Mouse (Mus musculus): ENCODE measurements around the gene Bves. TPM values are rescaled to one million over a fixed set of nuclear protein-coding genes. Genes with fewer than 3 reads are reported as not detected.

Bves gene
- polyA plus RNA-seq, 1 experiment from 2014 or later: 5.1 TPM

- ATAC-seq (ENCODE audit: low read depth): no peak
- H3K4me2 ChIP-seq: no peak overlapping the region
- no peaks in the 10 kb centered on the region for H3K27me3 ChIP-seq
- no peaks in the 10 kb centered on the region for H3K36me3 ChIP-seq
- H3K4me1 ChIP-seq (replicated peaks): peaks cover 8% of the 10 kb centered on the region; the same call in 1 of the 2 replicates
- no peak overlapping the region for H3K4me3 ChIP-seq
- H3K27ac ChIP-seq (replicated peaks): 0 out of 2 replicates have a peak overlapping the region, but pooled peaks have one; percentile 28
- H3K9me3 ChIP-seq: no peaks in the 10 kb centered on the region
- 61% methylated on average over 5 of the region's 5 CpGs for WGBS
- H3K9ac ChIP-seq: no peak overlapping the region
Measured at GRCm38 (mm10) chr10:45363396-45363795, 27.8 kb downstream of the Bves start.

GRCm38 (mm10) chr10:45366987-45367705, 31.6 kb downstream of the Bves start:
- Histone ChIP-seq H3K4me2 (no peak overlapping the region), H3K4me1 (replicated peaks) (peaks cover 8% of the 10 kb centered on the region; the same call in 1 of the 2 replicates), H3K36me3 (no peaks in the 10 kb centered on the region), H3K4me3 (no peak overlapping the region), H3K27me3 (no peaks in the 10 kb centered on the region), H3K9me3 (no peaks in the 10 kb centered on the region), H3K9ac (no peak overlapping the region), H3K27ac (replicated peaks) (peak overlapping the region; percentile 68)
- ATAC-seq (ENCODE audit: low read depth): 0 out of 2 replicates have a peak, but pooled peaks have one; percentile 36
- WGBS: 80% methylated on average over 17 of the region's 17 CpGs

GRCm38 (mm10) chr10:45369639-45370038, 34.1 kb downstream of the Bves start:
- Histone ChIP-seq H3K4me2 (no peak overlapping the region), H3K9me3 (no peaks in the 10 kb centered on the region), H3K9ac (no peak overlapping the region), H3K36me3 (no peaks in the 10 kb centered on the region), H3K4me1 (replicated peaks) (no peaks in the 10 kb centered on the region), H3K27ac (replicated peaks) (no peak overlapping the region), H3K4me3 (no peak overlapping the region), H3K27me3 (no peaks in the 10 kb centered on the region)
- 83% methylated on average over 3 of the region's 3 CpGs for WGBS
- no peak for ATAC-seq (ENCODE audit: low read depth)

GRCm38 (mm10) chr10:45370545-45370944, 35.0 kb downstream of the Bves start:
- no peak overlapping the region for H3K4me2 ChIP-seq
- no peak for ATAC-seq (ENCODE audit: low read depth)
- H3K4me1 ChIP-seq (replicated peaks): no peaks in the 10 kb centered on the region
- no peaks in the 10 kb centered on the region for H3K36me3 ChIP-seq
- no peak overlapping the region for H3K4me3 ChIP-seq
- H3K27me3 ChIP-seq: no peaks in the 10 kb centered on the region
- no peak overlapping the region for H3K9ac ChIP-seq
- 80% methylated on average over 2 of the region's 2 CpGs for WGBS
- no peaks in the 10 kb centered on the region for H3K9me3 ChIP-seq
- no peak overlapping the region for H3K27ac ChIP-seq (replicated peaks)

GRCm38 (mm10) chr10:45372994-45373692, 37.6 kb downstream of the Bves start:
- H3K36me3 ChIP-seq: no peaks in the 10 kb centered on the region
- no peak overlapping the region for H3K9ac ChIP-seq
- no peaks in the 10 kb centered on the region for H3K27me3 ChIP-seq
- WGBS: 51% methylated on average over 4 of the region's 4 CpGs
- H3K4me1 ChIP-seq (replicated peaks): no peaks in the 10 kb centered on the region
- H3K4me3 ChIP-seq: no peak overlapping the region
- H3K9me3 ChIP-seq: no peaks in the 10 kb centered on the region
- no peak overlapping the region for H3K4me2 ChIP-seq
- H3K27ac ChIP-seq (replicated peaks): no peak overlapping the region
- ATAC-seq (ENCODE audit: low read depth): peak; percentile 75

- Histone ChIP-seq H3K9me3 (no peaks in the 10 kb centered on the region), H3K4me1 (replicated peaks) (no peaks in the 10 kb centered on the region), H3K9ac (no peak overlapping the region), H3K36me3 (0 out of 2 replicates have a peak, but pooled peaks cover 3% of the 10 kb centered on the region), H3K27me3 (no peaks in the 10 kb centered on the region), H3K4me3 (no peak overlapping the region), H3K4me2 (no peak overlapping the region), H3K27ac (replicated peaks) (no peak overlapping the region)
- 95% methylated on average over 3 of the region's 3 CpGs for WGBS
- ATAC-seq (ENCODE audit: low read depth): no peak
Measured at GRCm38 (mm10) chr10:45378269-45378668, 42.7 kb downstream of the Bves start.

- no peak overlapping the region for H3K9ac ChIP-seq
- no peaks in the 10 kb centered on the region for H3K27me3 ChIP-seq
- H3K4me2 ChIP-seq: no peak overlapping the region
- H3K27ac ChIP-seq (replicated peaks): no peak overlapping the region
- peak; percentile 69; the same call in 1 of the 2 replicates for ATAC-seq (ENCODE audit: low read depth)
- H3K9me3 ChIP-seq: no peaks in the 10 kb centered on the region
- H3K4me3 ChIP-seq: no peak overlapping the region
- no peaks in the 10 kb centered on the region for H3K4me1 ChIP-seq (replicated peaks)
- 0 out of 2 replicates have a peak, but pooled peaks cover 3% of the 10 kb centered on the region for H3K36me3 ChIP-seq
Measured at GRCm38 (mm10) chr10:45381937-45382636, 46.5 kb downstream of the Bves start.

GRCm38 (mm10) chr10:45382637-45382958, 47.0 kb downstream of the Bves start:
- ATAC-seq (ENCODE audit: low read depth): peak; percentile 47; the same call in 1 of the 2 replicates

GRCm38 (mm10) chr10:45398211-45398610, 62.6 kb downstream of the Bves start:
- Histone ChIP-seq H3K4me3 (no peak overlapping the region), H3K9me3 (no peaks in the 10 kb centered on the region), H3K27me3 (no peaks in the 10 kb centered on the region), H3K4me2 (no peak overlapping the region), H3K36me3 (no peaks in the 10 kb centered on the region), H3K9ac (no peak overlapping the region), H3K27ac (replicated peaks) (no peak overlapping the region), H3K4me1 (replicated peaks) (no peaks in the 10 kb centered on the region)
- whole genome bisulfite sequencing: 87% methylated on average over 1 of the region's 1 CpGs
- no peak for ATAC-seq (ENCODE audit: low read depth)

More at GRCm38 (mm10) chr10:45382637-45382958, 47.0 kb downstream of the Bves start:
- no peak overlapping the region for H3K4me2 ChIP-seq
- no peak overlapping the region for H3K27ac ChIP-seq (replicated peaks)
- H3K9me3 ChIP-seq: no peaks in the 10 kb centered on the region
- H3K4me3 ChIP-seq: no peak overlapping the region
- H3K4me1 ChIP-seq (replicated peaks): no peaks in the 10 kb centered on the region
- no peak overlapping the region for H3K9ac ChIP-seq
- H3K36me3 ChIP-seq: 0 out of 2 replicates have a peak, but pooled peaks cover 3% of the 10 kb centered on the region
- H3K27me3 ChIP-seq: no peaks in the 10 kb centered on the region
- WGBS: 58% methylated on average over 3 of the region's 3 CpGs

- Histone ChIP-seq H3K9me3 (no peaks in the 10 kb centered on the region), H3K27me3 (no peaks in the 10 kb centered on the region), H3K36me3 (no peaks in the 10 kb centered on the region), H3K4me3 (no peak overlapping the region), H3K9ac (no peak overlapping the region), H3K27ac (replicated peaks) (no peak overlapping the region), H3K4me2 (no peak overlapping the region), H3K4me1 (replicated peaks) (no peaks in the 10 kb centered on the region)
- 79% methylated on average over 7 of the region's 7 CpGs for whole genome bisulfite sequencing
- no peak for ATAC-seq (ENCODE audit: low read depth)
Measured at GRCm38 (mm10) chr10:45399702-45400243, 64.2 kb downstream of the Bves start.

GRCm38 (mm10) chr10:45410624-45411341, 75.2 kb downstream of the Bves start:
- ATAC-seq (ENCODE audit: low read depth): peak; percentile 93
- WGBS: 2% methylated on average over 10 of the region's 10 CpGs

More at GRCm38 (mm10) chr10:45410624-45411341, 75.2 kb downstream of the Bves start:
- H3K27me3 ChIP-seq: no peaks in the 10 kb centered on the region
- no peaks in the 10 kb centered on the region for H3K9me3 ChIP-seq
- H3K27ac ChIP-seq (replicated peaks): 0 out of 2 replicates have a peak overlapping the region, but pooled peaks have one; percentile 49
- H3K4me1 ChIP-seq (replicated peaks): peaks cover 15% of the 10 kb centered on the region
- no peak overlapping the region for H3K9ac ChIP-seq
- no peaks in the 10 kb centered on the region for H3K36me3 ChIP-seq
- H3K4me3 ChIP-seq: no peak overlapping the region
- peak overlapping the region; percentile 36 for H3K4me2 ChIP-seq

Data from neural tube, embryonic 13.5 days (tissue).